Mouse (Mus musculus): ENCODE data around the gene Llgl2. TPM values are rescaled to one million over a fixed set of nuclear protein-coding genes. Genes with fewer than 3 reads are reported as not detected.

The Llgl2 gene
- 10 to 100 TPM; 15.1 to 21.5 TPM for total RNA-seq (2021)

DNA sequence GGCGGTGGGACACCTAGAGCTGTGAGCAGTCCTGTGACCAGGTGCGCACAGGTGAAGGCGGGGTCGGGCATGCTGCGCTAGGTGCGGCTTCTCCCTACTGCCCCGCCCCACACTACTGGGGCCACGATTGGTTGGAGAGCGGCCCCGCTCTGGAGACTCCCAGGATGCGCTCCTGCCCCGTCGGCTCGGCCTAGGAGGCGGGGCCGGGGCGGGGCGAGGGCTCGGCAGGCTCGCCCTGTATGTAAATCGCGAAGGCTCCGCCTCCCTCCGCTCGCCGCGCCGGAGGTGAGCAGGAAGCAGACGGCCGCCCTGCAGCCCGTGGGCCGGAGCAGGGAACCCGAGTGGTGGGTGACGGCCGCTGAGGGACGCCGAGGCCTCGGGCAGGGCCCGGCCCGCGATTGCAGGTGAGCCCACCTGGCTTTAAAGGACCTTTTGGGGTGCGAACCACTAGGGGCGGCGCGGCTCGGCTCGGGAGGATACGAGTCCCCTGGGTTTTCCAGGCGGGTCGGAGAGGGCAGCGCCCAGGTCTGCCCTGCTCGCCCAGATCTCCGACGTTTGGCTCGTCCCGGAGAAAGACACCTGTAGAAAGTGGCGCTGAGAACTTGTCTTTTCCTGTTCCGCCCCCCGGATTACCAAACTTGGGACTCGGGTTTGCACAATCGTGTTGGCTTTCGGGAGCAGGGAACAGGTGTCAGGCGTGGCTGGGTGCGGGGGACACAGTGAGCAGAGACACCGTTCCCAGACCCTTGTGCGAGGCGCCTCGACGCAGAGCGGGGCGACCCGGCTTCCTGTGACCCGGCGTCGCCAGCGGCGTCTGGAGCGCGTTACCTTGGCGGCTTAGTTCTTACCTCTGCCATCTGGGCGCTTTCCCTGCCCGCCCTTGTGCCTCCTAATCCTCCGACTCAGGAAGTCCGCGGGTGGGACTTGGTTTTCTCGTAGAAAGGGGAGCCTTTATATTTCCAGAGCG lies at the start of gene Llgl2:
Gene Llgl2, plus strand, starts transcription at position 276 of the 967 bp plus-strand sequence.
- intact Hi-C loops (cut with DNase I), result no loop called here
- DNase-seq (ENCODE audit: low spot score), result peak; percentile 72

DNA sequence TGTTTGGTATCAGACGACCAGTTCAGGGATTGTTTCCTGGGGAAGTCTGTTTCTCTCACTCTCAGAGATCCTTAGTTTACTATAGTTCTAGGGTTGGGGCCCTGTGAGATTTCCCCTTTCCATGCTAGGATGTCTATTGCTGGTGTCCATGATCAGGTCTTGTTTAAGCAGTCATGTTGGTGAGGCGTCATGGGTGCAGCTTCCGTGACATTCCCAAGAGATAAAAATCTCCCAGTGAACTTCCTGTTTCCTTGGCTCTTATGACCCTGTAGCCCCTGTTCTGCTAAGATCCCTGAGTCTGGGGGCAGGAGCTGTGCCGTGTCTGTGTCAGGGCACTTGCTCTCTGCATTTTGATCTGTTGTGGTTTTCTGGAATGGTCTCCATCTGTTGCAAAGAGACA lies 49.2 kb upstream of the Llgl2 start:
- intact Hi-C loops (cut with DNase I), result no loop called here
- DNase-seq (ENCODE audit: low spot score), result no peak

DNA sequence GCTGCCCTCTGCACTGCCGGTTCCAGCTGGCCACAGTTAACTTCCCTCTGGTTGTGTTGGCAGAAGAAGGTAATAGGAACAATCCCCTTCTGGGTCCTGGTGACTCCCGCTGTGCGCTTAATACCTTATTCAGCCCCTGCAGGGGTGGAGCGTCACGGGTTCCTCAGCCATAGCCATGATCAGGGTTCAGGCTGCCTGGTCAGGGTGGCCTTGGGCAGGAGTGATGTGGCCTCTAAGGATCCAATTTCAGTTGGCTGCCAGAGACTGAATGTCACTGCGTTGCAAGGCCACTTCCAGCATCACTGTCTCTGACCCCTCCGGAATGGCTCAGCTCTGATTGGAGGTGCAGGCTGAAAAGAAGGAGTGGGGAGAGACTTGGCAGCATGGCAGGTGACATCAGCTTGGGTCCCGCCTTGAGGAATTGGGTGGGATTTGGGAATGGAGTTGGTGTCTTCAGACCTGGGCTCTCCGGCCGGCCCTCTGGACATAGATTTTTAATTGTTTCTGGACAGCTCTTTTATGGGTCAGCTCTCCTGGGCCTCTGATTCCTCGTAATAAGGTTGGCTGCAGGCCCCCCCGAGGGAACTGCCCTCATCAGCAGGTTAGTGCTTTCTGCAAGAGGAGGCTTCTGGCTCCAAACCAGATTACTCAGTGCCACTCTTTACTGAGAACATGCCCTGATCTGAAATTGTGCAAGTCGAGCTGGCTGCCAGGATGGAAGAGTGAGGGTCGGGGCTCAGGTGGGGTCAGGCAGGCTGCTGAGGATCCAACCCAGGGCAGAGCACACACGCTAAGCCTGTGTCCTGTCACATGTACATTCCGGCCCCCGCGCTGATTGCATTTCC lies 47.8 kb upstream of the Llgl2 start:
- peak; percentile 47 for DNase-seq (ENCODE audit: low spot score)
- intact Hi-C loops (cut with DNase I), result no loop called here

DNA sequence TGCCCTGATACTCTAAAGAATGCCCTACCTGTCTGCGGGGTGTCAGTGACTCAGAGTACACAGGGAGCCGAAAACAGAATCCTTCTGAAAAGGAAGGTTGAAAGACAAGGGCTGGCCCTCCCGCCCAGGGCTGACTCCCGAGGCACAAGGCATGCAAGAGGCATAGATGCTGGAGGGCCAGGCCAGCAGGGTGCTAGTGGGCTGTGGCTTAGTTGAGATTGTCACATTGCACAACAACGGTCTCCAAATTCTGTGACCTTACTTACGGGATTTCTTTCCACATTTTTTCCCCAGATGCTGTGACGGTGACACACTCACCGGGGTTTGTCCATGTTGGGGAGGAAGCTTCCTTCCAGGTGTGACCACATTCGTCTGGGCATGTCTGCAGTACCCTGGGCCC lies 46.9 kb upstream of the Llgl2 start:
- DNase-seq (ENCODE audit: low spot score), result no peak
- intact Hi-C loops (cut with DNase I), result no loop called here

DNA sequence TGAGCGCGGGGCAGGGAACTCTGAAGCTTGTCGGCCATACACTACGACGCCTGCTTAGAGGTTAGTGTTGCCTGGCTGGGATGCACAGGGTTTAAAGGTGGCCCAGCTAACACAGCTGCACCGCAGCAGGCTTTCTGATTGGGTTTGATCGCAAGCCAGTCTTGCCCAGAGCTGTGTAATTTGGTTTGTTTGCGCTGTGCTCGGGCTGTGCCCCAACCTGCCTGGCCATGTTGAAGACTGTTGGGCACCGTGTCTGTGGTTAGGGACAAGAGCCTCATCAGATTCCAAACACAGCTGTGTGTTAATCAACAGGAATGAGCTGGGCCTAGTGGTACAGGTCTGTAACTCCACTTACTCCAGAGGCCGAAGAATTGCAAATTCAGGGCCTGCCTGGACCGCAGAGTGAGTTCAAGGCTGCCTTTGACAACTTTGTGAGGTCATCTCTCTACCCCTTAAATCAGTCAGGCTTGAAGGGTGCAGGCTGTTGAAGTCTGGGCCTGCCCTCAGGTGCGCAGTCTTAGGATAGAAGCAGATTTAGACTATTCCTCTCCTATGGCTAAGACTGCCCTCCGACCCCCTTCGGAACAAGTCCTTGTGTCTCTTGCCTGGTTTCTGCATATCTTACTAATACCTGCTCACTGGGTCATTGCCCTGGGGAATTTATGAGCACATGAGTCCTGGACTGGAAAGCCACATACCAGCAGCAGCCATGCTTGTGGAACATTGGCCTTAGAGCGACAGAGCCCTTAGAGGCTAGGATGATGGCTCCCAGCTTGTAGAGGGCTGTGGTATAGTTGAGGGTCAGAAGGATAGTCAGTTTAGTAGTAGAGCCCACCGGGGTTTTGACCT lies 46.1 kb upstream of the Llgl2 start:
- intact Hi-C loops (cut with DNase I), result no loop called here
- no peak for DNase-seq (ENCODE audit: low spot score)

DNA sequence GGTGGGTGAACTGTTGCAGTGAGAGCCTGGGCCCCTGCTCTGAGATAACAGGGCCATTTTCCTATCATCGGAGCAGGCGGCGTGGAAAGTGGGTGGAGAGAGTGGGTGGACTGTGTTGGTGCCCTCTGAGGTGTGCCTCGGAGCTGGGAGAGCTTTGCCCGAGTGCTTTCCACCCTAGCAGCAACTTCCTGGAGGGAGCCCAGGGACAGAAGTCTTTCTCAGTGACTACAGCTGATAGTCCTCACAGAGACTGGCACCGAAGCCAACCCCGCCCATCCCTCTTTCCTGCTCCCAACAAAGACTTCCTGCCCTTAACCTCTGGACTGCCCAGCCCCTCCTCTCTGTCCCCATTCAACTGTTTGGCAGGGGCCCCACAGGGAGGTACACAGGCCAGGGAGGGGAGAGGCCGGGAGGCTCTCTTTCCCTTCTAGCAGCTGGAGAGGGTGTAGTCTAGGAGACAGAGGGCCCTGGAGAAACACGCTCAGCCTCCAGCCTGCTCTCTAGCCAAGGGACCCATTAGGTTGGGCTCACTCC lies 44.7 kb upstream of the Llgl2 start:
- intact Hi-C loops (cut with DNase I), result loop anchor here (1.0 kb wide), 1 partner anchor 30 kb away; no protein-coding TSS in a partner anchor
- peak; percentile 95 for DNase-seq (ENCODE audit: low spot score)

DNA sequence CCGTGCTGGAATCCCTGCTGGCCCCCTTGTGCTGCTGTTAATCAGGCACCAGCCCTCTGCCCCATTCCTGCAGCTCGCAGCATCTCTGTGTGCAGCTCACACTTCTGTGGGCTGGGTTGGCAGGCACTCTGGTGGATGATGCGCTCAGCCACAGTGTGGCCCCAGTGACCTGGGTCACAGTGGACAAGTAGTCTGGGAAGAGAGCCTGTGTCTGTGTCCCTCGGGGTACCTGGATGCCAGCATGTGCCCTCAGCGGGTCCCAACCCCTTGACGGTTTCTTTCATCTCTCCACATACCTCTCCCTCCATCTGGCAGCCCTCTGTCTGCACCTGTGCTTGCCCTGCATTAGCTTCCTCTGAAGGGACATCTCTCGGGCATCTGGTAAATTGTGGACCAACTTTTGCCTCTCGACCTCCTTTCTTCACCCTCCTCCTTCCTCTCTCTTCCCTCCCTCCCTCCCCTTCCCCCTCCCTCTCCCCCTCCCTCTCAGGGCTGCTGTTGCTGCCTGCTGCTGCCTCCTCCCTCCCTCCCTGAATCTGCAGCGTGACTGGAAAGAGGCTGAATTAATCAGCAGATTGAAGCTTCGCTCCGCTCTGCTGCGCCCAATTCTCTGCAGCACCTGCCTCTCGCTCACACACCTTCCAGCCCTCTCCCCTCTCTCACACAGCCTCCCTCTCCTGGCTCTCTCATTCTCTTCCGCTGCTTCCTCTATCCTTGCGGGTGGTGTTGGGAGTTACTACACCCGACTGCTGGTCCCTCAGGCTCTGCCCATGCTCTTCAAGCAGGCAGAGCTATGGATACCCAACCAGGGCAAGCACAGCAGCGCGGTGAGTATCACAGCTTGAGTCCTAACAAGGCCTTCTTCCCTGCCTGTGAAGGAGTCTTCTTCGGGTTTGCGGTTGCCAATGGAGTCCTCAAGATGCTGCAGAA lies 43.4 kb upstream of the Llgl2 start:
- DNase-seq (ENCODE audit: low spot score), result no peak
- intact Hi-C loops (cut with DNase I), result no loop called here

DNA sequence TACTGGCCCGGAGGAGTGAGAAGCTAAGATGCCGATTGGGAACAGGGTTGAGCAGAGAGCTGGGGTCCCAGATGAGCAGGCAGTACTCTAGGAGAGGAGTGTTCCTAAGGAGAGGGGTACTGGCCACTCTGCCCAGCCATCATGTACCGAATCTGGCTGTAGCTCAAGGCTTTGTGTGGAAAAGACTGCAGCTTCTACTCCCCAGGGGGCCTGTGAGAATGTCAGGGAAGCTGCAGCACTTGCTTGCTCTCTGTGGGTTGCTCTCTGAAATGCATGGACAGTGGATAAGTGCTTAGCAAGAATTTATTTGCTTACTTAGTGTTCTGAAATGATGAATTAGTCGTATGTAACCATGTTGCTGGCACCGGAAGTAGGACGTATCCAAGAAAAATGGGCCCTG lies 37.4 kb upstream of the Llgl2 start:
- intact Hi-C loops (cut with DNase I), result no loop called here
- no peak for DNase-seq (ENCODE audit: low spot score)

DNA sequence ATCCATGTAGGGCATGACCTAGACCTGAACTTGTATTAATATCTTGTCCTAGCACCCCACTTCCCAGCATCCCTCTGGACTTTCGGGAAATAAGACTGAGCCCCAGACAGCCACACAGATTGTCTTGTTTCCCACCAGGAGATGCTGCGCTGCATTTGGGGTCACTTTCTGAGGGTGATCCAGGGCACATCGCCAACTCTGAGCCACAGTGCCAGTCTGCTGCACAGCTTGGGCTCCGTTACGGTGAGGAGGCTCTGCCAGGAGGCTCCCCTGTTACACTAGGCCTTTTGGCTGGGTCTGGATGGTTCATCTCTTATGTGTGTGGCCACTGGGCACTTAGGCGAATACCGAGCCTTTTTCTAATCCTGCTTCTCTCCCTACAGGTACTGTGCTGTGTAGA lies 34.1 kb upstream of the Llgl2 start:
- intact Hi-C loops (cut with DNase I), result no loop called here
- no peak for DNase-seq (ENCODE audit: low spot score)

DNA sequence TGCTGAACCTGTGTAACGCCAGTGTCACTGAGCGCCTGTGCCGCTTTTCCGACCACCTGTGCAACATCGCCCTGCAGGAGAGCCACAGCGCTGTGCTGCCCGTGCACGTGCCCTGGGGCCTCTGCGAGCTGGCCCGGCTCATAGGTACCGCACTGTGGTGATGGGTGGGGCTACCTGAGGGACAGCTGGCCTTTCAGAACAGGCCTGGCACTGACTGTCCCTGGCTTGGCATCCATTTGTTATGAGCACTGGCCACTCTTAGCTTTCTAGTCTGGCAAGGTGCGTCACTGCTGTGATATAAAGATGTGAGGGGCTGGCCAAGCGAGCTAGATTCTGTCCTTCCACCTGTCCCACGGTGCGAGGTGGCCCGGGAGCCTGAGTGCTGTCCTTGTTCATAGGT lies 31.9 kb upstream of the Llgl2 start:
- DNase-seq (ENCODE audit: low spot score), result no peak
- intact Hi-C loops (cut with DNase I), result no loop called here

DNA sequence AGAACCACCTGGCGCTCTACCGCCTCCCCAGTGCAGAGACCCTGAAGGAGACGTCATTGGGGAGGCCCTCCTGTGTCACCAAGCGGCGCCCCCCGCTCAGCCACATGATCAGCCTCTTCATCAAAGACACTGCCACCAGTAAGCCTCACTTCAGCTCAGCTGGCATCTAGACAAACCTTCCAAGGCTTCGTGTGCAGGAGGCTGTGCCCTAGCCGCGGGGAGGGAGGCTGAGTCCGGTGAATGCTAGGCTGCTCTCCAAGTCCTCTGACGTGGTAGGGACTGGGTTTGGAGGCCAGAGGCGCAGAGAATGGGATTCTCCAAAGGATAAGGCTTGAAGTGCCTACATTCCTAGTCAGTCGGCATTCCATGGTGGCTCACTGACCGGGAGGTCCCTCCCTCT lies 31.5 kb upstream of the Llgl2 start:
- intact Hi-C loops (cut with DNase I), result no loop called here
- no peak for DNase-seq (ENCODE audit: low spot score)

DNA sequence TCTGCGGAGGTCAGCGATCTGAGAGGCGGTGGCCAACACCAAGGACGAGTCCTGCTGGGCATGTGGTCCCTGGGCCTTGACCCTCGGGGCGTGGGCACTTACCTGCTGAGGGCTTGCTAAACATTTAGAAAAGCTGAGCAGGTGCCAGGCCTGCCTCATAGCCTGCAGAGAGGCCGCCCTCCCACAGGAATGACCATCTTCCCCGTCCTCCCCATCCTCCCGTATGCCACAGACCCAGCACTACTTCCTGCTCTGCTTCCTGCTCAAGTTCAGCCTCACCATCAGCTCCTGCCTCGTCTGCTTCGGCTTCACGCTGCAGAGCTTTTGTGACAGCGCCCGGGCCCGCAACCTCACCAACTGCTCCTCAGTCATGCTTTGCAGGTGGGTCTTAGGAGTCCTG lies 27.0 kb upstream of the Llgl2 start:
- intact Hi-C loops (cut with DNase I), result no loop called here
- no peak for DNase-seq (ENCODE audit: low spot score)

DNA sequence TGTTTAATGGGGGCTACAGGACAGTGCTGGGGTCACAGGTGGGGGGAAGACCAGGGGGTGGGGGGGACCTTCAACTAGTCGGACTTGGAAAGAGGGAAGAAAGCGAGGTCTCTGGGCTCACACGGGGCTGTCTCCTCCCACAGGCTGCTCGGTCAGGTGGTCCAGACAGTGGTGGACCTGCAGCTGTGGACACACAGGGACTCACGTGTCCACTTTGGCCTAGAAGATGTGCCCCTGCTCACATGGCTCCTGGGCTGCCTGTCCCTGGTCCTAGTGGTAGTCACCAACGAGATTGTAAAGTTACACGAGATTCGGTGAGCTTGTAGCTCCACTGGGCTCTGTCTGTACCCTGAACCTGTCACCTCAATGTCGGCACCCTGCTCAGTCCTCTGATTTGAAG lies 26.2 kb upstream of the Llgl2 start:
- no peak for DNase-seq (ENCODE audit: low spot score)

DNA sequence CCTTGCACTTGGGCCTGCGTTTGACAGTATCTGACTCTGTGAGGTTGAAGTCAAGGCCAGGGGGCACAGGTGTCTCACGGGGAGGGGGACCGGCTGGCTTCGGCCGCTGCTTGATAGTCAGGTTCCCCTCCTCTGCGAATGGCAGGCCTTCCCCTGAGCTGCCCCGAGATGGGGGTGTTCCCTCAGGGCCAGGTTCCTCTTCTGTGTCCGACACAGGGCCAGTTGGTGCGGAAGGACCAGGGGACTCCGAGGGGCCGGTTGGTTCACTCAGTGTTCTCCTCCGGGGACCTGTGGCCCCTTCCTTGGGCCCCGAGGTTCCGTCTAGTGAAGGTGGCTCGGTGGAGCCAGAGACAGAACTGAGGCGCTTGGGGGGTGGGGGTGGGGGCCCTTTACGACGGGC lies 22.9 kb upstream of the Llgl2 start:
- no peak for DNase-seq (ENCODE audit: low spot score)
- intact Hi-C loops (cut with DNase I), result no loop called here

More for the DNA sequence above, 26.2 kb upstream of the Llgl2 start:
- intact Hi-C loops (cut with DNase I), result no loop called here

DNA sequence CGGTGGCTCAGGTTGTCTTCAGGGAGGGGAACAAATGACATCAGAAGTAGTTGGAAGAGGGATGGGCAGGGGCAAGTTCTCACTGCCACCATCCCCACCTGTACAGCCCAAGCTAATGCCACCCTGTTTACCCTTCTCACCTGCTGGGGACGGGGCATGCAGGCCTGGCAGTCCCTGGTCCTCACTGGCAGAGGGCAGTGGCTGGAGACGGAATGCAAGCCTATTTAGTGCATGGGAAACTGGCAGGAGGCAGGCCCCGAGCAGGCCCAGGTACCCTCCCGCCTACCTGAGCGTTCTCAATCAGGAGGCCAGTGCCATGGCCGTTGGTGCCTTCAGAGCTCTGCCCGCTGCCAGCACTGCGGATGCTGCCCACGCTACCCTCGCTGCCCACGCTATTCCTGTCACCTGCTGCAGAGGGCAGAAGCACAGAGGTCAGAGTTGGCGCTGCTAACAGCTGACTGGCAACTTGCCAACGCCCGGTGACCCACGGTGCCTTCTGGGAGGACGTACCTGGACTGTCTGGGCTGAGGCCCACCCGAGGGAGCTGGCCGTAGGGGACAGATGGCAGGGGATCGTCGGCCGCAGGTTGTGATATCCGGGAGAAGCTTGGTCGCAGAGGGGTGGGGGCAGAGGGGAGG lies 20.7 kb upstream of the Llgl2 start:
- DNase-seq (ENCODE audit: low spot score), result no peak
- intact Hi-C loops (cut with DNase I), result no loop called here

DNA sequence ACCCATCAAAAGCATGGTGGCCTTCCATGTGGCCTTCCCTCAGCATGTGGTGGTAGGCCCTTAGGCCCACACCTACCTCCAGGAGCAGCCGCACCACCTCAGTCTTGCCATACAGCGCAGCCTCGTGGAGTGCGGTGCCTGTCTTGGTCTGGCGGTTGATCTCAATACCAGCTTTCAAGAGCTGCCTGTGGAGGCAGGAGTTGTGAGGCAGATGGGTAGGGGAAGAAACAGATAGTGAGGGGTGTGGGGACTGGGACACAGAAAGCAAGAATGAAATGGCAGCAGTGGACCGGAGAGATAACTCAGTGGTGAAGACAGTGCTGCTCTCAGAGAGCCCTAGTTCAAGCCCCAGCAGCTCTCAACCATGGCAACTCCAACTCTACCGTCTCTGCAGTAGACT lies 18.8 kb upstream of the Llgl2 start:
- DNase-seq (ENCODE audit: low spot score), result no peak
- intact Hi-C loops (cut with DNase I), result no loop called here

DNA sequence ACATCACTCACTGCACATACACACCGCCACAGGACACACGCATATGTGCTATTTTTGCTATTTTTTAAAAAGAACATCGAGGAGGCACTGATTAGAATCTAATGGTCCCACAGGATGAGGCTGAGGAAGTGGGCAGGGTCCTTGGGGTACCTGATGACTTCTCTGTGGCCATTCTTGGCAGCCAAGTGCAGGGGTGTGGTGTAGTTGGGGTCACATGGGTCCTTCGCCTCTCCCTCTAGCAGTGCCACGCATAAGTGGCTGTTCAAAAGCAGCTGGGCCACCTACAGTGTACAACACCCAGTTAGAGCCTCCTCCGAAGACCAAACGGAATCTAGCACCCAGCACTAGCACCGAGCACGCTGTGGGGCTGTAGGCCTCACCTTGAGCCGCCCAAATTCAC lies 17.7 kb upstream of the Llgl2 start:
- DNase-seq (ENCODE audit: low spot score), result no peak
- intact Hi-C loops (cut with DNase I), result no loop called here

DNA sequence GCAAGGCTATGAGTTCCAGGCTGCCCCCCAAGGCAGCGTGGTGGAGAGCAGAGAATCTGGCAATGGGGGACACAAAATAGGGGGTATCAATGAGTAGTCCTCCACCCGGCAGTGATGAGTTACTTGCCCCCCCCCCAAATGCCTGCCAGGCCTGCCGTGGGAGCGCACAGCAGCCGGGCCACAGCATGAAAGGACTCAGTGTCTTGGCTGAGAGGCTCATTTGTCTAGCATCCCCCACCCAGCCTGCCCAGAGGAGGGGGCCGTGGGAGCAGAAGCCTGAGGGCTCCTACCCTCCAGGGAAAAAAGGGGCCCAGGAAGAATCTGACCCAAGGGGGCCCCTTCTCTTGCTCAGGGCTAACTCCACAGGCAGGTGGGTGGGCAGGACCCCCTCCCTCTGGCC lies 16.5 kb upstream of the Llgl2 start:
- intact Hi-C loops (cut with DNase I), result no loop called here
- no peak for DNase-seq (ENCODE audit: low spot score)
